Mouse (Mus musculus): ENCODE results near the gene Gm1604a.
"Not testable (repeated sequence)": the region's sequence is repeated elsewhere in the genome, so short reads cannot be mapped to it uniquely, and the experiment has no call there.

The Gm1604a gene

GRCm38 (mm10) chr17:7069561-7070240 lies 44.3 kb downstream of the Gm1604a start:
- DNase-seq, result not testable (repeated sequence)

- peak; percentile 47 for DNase-seq
Observed at GRCm38 (mm10) chr17:7074494-7074893, 49.1 kb downstream of the Gm1604a start.

- not testable (repeated sequence) for DNase-seq
Observed at GRCm38 (mm10) chr17:7075519-7075918, 50.2 kb downstream of the Gm1604a start.

- peak; percentile 62 for DNase-seq
Observed at GRCm38 (mm10) chr17:7079558-7079957, 54.2 kb downstream of the Gm1604a start.

- not testable (repeated sequence) for DNase-seq
Observed at GRCm38 (mm10) chr17:7084523-7084922, 59.2 kb downstream of the Gm1604a start.

GRCm38 (mm10) chr17:7085469-7086168 lies 60.3 kb downstream of the Gm1604a start:
- DNase-seq, result not testable (repeated sequence)

GRCm38 (mm10) chr17:7086836-7087235 lies 61.5 kb downstream of the Gm1604a start:
- DNase-seq, result not testable (repeated sequence)

- not testable (repeated sequence) for DNase-seq
Observed at GRCm38 (mm10) chr17:7097835-7098519, 72.6 kb downstream of the Gm1604a start.

- DNase-seq, result not testable (repeated sequence)
Observed at GRCm38 (mm10) chr17:7099096-7099495, 73.7 kb downstream of the Gm1604a start.

GRCm38 (mm10) chr17:7102945-7103344 lies 77.6 kb downstream of the Gm1604a start:
- not testable (repeated sequence) for DNase-seq

GRCm38 (mm10) chr17:7111658-7112057 lies 86.3 kb downstream of the Gm1604a start:
- not testable (repeated sequence) for DNase-seq

GRCm38 (mm10) chr17:7116265-7116664 lies 90.9 kb downstream of the Gm1604a start:
- not testable (repeated sequence) for DNase-seq

- not testable (repeated sequence) for DNase-seq
Observed at GRCm38 (mm10) chr17:7120835-7121234, 95.5 kb downstream of the Gm1604a start.

GRCm38 (mm10) chr17:7122554-7122953 lies 97.2 kb downstream of the Gm1604a start:
- not testable (repeated sequence) for DNase-seq

GRCm38 (mm10) chr17:7126475-7126874 lies 101.1 kb downstream of the Gm1604a start:
- not testable (repeated sequence) for DNase-seq

GRCm38 (mm10) chr17:7134002-7134401 lies 108.6 kb downstream of the Gm1604a start:
- not testable (repeated sequence) for DNase-seq

- not testable (repeated sequence) for DNase-seq
Observed at GRCm38 (mm10) chr17:7135277-7135676, 109.9 kb downstream of the Gm1604a start.
